Mouse (Mus musculus) R1 (cell line): ENCODE measurements around the gene Fnip1.
"Not testable (repeated sequence)": the region's sequence is repeated elsewhere in the genome, so short reads cannot be mapped to it uniquely, and the experiment has no call there.

Experiments used
- DNase-seq: peaks from one replicate; pipeline ENCODE4 v3.0.0-alpha.2; 2018; ENCODE audit warnings: low read depth, low spot score

Fnip1 gene

DNA sequence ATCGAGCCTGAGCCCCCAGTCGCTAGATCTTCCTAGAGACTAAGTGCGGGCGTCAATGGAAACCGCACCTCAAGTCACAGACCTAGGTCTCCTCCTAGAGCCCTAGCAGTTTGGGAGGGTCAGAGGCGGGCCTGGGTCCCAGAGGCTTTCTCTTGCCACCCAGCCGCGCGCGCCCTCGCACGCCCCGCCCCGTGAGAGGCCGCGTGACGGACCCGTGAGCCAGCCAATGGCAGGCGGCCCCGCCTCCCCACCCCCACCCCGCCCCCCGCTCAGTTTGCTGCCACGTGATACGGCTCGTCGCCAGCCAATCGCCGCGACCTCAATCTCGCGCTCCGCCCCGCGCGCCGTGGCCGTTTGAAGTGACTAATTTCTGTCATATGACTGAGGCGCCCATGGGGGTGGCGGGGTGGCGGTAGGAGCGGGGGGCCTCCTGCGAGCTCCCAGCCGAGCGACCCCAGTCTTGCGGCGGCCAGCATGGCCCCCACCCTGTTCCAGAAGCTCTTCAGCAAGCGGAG, at the start of gene Fnip1:
TSS of gene Fnip1 (plus strand) at position 377 of the 515 bp plus-strand sequence.
- peak; percentile 91 for DNase-seq

DNA sequence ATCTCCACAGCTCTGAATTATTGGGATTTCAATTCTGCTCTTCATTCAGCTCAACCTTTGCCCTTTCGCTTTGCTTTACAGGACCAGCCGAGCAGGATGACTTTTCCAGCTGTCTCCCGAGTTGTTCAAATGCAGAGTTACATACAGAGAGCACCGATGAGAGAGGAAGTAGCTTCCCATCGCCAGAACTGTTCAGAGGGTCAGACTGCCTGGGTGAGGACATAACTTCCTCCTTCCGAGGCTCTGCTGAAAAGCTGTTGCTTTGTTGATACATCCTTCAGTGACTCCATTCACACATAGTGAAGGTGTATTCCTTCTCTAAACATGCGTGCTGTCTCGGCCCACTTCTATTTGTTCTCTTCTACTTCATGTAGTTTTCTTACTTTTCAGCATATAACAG, 47.6 kb upstream of the Fnip1 start:
- DNase-seq, result no peak

DNA sequence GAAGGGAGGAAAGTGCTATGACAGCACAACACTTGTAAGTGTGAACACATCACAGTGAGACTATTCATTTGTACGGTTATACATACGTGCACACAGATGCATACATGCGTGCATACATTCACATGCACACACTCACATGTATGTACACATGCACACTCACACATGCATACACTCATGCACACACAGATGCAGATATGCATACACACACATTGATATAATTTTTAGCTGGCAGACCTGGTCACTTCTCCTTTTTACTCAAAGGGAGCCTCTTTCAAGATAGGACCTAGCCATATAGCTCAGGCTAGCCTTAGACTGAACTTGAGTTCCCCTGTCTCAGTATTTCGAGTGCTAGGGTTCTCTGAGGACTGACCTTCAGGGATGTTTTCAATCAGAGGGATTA, 46.7 kb upstream of the Fnip1 start:
- no peak for DNase-seq

DNA sequence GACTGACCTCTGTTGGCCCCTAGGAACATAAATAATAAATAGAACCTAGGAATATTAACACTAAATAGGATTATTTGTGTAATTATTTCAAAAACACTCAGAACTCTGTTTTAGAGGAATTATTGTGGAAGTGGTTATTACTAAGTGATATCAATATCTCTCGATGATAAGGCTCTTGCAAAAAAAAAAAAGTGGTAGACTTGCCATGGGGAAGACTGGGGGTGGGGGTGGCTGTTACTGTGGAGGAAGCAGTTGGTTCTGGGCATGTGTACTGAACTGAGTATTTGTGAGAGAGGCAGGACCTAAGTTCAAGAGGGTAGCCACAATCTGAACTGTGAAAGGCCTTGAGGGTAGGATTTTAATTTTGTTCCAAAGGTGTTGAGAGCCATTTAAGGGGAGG, 41.3 kb upstream of the Fnip1 start:
- no peak for DNase-seq

DNA sequence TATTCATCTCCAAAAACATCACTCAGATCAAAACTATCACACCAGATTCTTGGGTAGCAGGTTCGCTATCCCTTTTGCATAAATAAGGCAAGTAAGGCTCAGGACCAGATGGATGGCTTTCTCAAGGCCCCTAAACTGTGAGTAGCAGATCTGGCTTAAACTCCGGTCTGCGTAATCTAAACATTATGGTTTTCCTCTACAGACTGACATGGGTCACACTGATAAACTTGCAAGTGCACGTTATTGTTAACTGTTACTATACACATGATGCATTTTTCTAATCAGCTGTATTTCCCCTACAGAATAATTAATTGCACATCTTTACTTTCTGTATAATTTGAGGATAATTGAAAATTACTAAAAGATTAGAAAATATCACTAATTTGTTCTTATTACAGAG, 39.9 kb upstream of the Fnip1 start:
- no peak for DNase-seq

DNA sequence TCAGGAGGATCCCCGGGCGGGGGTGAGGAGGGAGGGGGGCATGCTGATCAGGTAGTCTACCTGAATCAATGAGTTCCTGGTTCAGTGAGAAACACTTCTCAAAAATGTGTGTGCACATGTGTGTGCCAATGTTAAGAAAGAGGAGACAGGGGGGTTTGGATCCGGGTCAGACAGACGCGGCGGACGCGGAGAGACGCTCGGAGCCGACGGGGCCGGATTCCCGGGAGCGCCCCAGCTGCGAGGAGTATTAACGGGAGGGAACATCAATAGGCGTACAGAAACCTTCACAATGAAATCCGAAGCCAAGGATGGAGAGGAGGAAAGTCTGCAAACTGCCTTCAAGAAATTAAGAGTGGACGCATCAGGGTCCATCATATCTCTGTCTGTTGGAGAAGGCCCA, 37.2 kb upstream of the Fnip1 start:
- not testable (repeated sequence) for DNase-seq

DNA sequence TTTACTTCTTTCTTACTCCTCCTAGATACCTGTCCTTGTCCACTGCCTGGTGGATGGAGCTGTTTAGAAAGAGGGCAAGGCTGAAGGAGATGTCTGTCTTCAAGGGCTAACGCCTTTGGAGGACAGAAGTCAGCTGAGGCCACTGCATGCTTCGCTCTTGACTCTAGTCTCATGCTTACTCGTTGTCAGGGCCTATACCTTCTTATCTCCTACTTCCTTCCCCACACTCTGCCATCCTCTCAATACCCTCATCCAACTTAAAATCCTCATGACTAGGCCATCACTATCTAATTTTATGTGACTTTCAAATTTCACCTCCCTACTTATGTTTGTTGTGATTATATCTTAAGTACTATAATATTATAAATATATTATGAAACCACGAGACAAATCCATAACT, 33.1 kb upstream of the Fnip1 start:
- DNase-seq, result no peak

DNA sequence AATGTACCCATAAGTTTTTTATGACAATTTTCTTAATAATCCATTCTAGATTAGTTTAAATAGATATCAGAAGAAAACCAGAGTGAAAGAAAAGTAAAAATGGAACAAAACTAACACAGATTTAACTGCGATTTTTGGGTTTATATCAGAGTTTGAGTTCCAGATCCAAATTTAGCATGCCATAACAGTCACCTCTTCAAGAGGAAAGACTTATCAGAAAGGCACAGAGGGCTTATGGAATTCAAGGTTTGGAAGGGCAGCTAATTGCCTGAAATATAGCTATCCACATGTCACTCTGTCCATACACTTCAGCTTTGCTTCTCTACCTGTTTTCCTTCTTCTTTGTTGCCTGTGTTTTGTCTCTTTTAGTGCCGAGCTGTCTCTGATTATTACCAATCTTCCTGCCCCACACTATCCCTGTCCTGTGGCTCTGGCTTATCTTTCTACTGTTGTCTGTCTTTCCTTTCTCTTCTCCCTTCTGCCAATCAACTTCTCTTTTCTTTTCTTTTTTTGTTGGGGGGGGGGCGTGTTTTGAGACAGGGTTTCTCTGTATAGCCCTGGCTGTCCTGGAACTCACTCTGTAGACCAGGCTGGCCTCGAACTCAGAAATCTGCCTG, 31.0 kb upstream of the Fnip1 start:
- no peak for DNase-seq

DNA sequence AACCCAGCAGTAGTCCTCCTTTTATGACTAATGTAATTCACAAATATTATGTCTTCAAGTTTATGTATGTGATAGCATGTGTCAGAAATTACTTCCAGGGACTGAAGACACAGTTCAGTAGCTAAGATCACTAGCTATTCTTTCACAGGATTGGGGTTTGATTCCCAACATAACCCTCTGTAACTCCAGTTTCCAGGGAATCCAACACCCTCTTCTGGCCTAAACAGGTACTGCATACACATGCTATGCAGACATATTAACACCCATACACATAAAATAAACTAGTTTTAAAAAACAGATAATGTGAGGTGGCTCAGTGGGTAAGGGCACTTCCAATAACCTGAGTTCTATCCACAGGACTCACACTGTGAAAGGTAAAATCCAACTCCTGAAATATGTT, 27.4 kb upstream of the Fnip1 start:
- DNase-seq, result peak; percentile 38

DNA sequence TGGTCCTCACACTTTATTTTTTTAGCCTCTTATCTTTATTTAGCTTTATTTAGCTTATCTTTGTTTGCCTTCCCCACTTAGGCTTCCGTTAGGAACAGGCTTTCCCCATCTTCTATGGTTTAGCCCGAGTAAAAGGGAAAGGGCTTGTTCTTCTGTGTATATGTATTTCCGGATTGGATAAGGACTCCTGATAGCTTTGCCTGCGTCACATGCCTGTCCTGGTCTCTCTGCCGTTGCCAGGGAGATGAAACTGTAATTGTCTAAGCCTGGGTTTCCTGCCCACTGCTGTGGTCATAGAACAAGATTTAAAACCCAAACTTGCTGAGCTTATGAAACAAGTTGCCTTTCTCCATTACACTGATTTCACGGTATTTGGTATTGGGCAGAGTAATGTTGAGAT, 25.0 kb upstream of the Fnip1 start:
- DNase-seq, result no peak

DNA sequence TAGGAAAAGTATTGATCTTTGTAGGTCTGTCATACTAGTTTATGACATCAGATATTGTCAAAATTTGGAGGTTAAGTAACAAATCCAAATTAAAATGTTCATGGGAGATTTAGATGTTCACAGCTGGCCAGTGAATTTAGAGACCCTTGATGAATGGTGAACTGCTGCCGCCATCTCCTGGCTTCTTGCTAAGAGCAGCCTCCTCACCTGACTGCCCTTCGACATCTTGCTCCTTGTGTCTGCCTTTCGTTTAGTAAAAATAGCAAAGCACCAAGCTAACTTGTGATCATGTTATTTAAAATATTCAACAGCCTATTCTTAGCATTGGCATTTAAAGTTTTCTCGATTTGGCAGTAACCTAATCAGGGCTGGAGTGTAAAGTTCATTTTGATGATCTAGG, 15.0 kb upstream of the Fnip1 start:
- DNase-seq, result no peak

DNA sequence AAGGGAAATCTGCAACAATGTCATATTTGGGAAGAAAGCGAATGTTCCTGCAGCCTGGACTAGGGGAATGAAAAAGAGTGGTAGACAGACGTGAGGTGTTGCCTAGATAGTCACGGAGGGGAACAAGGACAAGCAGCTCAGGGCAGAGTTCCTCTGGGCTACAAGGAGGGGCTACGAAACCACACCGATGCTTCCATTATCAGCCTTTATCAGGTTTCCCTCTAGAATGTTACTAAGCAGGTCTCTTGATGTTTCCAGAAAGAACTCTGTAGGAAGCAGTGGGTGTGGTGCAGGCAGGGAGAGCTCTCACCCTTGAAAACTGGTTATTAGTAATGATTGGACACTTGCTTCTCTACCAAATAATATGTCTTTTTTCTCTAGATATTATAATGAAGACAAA, 11.7 kb upstream of the Fnip1 start:
- no peak for DNase-seq

DNA sequence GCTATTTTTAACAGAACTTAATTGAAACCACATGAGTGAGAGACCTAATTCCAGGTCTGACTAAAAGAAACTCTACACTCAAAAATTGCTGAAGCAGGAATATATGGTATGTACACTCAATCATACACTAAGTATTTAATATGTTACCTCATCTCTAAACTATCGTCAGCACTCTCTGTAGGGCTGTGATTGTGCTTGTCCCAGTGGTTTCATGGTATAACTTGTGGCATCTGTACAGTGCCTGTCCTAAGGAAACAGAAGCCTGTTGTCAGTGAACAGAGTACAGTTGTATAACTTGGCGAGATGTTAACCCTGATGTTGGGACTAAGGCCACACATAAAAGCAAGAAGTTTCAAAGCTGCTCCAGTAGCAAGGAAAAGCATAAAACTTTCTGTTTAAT, 10.9 kb upstream of the Fnip1 start:
- DNase-seq, result no peak

DNA sequence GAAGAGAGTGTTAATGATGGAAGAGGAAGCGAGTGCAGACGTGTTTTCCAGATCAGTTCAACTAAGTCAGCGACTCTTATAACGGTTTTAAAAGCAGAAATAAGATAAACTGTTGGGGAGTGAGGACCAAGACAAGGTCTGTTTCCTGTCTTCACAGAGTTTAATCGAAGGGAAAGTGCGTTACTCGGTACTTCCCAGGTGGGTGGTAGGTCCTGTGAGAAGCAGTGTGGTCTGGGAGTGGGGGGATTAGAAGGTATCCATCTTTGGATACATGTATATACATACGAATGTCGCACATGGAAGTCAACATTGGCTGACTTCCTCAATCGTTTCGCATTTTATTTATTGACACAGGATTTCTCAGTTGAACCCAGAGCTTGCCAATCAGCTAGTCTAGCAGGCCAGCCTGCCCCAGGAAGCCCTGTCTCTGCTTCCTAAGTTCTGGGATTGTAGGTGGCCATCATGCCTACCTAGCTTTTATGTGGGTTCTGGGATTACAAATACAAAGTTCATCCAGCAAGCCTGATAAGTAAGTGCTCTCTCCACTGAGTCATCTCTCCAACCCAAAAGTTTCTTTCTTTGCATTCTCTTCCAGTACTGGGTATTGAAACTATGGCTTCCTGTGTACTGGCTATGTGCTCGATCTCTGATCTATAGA, 10.2 kb upstream of the Fnip1 start:
- no peak for DNase-seq

DNA sequence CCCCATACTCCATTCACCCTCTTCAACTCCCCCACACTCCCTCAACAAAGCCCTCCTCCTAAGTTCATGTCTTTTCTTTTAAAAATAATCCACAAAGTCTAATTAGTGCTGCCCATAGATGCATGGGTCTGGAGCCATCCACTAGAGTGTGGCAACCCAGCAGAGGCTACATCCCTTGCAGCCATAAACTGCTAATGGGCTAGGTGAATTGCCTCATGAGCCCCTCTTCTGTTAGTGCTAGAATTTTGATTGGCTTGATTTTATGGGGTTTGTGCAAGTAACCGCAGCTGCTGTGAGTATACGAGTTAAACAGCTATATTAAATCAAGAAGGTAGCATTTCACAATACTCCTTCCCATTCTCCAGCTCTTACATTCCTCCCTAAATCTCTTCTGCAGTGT, 8.8 kb upstream of the Fnip1 start:
- no peak for DNase-seq

DNA sequence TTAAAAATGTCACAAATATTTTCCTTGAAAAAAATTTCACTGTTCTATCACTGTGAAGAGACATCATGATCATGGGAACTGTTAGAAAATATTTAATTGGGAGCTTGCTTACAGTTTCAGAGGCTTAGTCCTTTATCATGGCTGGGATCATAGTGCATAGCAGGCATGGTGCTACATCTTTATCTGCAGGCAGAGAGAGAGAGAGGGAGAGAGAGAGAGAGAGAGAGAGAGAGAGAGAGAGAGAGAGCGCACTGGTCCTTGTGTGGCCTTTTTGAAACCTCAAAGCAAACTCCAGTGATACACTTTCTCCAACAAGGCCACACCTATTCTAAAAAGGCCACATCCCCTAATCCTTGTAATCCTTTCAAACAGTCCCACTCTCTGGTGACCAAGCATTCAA, 2.2 kb upstream of the Fnip1 start:
- no peak for DNase-seq

DNA sequence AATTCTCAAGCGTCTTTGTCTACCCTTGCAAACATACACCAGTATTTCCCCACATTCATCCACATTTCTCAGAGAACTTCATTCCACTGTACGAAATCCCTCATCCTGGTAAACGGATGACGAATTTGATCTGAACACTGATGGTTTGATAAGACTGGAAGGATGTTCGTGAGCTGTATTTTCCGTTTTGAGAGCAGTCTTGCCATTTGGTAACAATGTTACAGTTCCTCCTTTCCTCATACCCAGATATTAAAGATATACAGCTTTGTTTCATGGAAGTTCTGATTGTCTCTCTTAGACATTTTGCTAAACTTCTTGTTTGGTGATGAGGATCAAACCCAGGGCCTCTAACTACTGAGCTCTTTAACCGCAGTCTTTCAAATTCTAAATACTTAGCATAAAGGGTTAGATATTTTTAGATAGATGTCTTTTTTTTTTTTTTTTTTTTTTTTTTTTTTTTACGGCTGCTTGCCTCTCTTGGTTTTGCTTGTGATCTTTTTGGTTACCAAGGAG, 633 bp upstream of the Fnip1 start:
- DNase-seq, result peak; percentile 3

DNA sequence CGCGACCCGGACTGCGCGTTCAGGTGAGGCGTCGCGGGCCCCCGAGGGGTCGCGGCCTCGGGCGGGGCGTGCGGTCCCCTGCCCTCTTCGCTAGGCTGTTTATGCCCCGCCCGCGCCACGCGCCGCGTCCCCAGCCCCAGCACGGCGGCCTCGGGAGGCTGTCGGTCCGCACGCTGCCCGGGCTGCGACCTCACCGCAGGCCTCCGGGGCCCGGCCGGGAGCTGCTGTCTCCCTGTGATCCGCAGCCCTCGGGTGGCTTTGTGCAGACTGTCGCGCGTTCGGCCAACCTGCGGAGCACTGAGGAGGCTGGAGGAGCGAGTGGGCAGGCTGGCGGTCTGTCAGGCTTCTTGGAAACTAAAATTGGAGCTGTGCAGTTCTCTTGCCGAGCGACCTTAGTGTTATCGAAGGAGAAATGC, 375 bp downstream of the Fnip1 start:
- peak; percentile 71 for DNase-seq

DNA sequence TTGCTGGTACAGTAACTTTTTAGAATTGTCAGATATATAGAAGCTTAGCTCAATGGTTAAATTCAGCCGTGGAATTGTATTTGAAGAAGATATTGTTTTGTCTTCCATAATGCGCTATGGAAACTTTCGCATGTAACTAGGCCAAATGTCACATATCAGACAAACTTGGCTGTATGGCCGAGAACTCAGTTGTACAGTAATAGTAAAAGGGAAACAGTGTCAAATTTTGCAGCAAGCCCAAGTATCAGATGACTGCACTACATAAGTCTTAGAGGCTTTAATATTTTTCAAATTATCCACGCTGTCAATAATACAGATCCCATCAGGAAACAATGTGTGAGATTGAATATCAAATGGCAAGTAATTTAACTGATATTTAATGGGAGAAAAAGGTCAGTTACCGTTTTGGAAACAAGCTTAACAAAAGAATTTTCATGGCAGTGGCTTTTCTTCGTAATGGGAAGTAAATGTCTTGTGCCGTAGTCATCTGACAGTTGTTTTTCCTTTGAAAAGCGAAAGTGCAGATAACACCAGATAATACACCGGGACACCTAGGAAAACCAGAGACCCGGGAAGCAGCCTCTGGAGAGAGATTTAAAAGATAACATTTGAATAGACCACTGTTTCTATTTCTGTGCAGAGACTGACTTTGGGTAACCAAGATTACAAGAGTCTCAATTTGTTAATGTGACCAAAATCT, 1.1 kb downstream of the Fnip1 start:
- DNase-seq, result no peak

DNA sequence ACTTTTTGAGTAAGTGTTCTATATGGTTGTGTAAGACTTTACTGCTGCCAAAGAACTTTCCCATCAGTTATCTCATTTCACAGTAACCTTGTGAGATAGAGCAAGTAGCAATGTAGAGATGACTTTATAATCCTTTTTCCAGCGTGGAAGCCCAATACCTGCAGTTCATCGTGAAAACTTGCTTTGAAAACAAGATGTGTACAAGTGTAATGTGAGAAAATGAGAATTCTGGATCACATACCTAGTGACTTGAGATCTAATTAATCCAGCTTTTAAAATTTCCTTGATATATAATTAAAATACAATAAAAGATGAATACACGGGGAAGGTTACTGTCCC, 1.7 kb downstream of the Fnip1 start:
- DNase-seq, result no peak

DNA sequence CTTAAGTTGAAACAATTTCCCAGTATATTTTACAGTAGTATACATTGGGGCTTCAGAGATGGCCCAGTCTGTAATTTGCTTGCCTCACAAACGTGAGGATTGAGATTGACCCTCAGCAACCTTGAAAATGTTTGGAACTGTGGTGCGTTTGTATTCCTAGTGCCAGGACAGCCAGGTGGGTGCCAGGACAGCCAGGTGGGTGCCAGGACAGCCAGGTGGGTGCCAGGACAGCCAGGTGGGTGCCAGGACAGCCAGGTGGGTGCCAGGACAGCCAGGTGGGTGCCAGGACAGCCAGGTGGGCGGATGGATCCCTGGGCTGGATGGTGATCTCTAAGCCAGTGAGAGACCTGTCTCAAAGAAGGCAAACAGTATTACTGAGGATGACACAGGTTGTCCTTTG, 12.8 kb downstream of the Fnip1 start:
- DNase-seq, result not testable (repeated sequence)

DNA sequence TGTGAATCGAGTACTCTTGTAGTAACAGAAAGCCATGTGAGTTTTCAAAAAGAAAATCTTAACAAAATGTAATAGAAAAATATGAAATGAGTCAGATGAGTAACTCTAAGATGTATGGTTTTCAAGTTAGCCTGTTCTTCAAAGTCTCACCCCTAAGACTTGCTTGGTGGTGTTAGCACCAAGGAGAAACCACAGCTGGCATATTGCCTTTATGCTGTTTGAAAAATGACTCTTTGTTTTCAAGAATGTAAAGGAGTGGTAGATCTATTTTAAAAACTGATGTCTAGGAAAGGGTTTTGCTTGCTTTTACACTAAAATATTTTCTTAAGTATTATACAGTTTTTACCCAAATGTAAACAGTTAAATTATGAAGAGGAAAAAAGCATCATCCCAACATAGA, 16.5 kb downstream of the Fnip1 start:
- no peak for DNase-seq

DNA sequence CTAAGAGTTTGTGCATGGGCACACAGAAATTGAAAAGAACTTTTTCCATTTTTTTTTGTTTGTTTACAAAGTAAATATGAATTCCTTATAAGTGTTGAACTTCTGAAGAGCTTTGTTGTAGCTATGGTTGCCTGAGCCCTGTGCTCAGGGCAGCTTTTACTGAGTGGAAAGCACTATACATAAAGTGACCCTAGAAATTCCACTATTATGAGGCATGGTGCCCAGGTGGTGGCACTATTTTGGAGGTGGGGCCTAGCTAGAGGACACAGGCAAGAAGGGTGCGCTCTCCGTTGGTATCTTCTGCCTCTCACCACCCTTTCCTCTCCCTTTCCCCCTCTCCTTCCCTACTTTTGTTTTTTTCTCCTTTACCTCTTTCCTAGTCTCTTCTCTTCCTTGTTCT, 18.9 kb downstream of the Fnip1 start:
- DNase-seq, result no peak
